Mouse (Mus musculus) neural tube, embryonic 14.5 days (tissue): ENCODE measurements at regions not wholly inside any gene's neighbourhood (a gene's known extent, or its start where the extent isn't known, plus 50 kb on each side); places are given as distances from the start of the nearest gene placed in this dataset.

ENCODE experiments used
- ATAC-seq: fragments of 200-750 bp; cut with Nextera tagmentation; 2 replicates; pipeline ENCODE4 v1.8.0; 2017; ENCODE audit warnings: low read depth, mild to moderate bottlenecking, moderate TSS enrichment, moderate library complexity
- H3K27ac ChIP-seq: fragments of 300-500 bp; sonication (generic); 2 replicates; pipeline ENCODE4 v1.5.1; 2014; ENCODE audit warnings: low read depth, mild to moderate bottlenecking, control low read depth, low read length, moderate library complexity, mixed read lengths
- H3K27me3 ChIP-seq: fragments of 300-500 bp; sonication (generic); 2 replicates; pipeline ENCODE4 v1.6.1; 2014; ENCODE audit warnings: low read length; ENCODE audit not compliant: control insufficient read depth, insufficient read depth
- H3K36me3 ChIP-seq: fragments of 300-500 bp; sonication (generic); 2 replicates; pipeline ENCODE4 v1.6.1; 2014; ENCODE audit warnings: low read length, mixed read lengths; ENCODE audit not compliant: control insufficient read depth, insufficient read depth
- H3K4me1 ChIP-seq: fragments of 300-500 bp; sonication (generic); 2 replicates; pipeline ENCODE4 v1.6.1; 2014; ENCODE audit warnings: low read length; ENCODE audit not compliant: control insufficient read depth, insufficient read depth
- H3K4me2 ChIP-seq: fragments of 300-500 bp; sonication (generic); 2 replicates; pipeline ENCODE4 v1.6.1; 2014; ENCODE audit warnings: mild to moderate bottlenecking, low read depth, low read length, control low read depth
- H3K4me3 ChIP-seq: fragments of 300-500 bp; sonication (generic); 2 replicates; pipeline ENCODE4 v1.5.1; 2014; ENCODE audit warnings: low read depth, low read length, control low read depth, mixed read lengths
- H3K9ac ChIP-seq: fragments of 300-500 bp; sonication (generic); replicated peaks from 2 replicates; pipeline ENCODE4 v1.6.1; 2014; ENCODE audit warnings: low read depth, mild to moderate bottlenecking, control low read depth, low read length, mixed read lengths
- H3K9me3 ChIP-seq: fragments of 300-500 bp; sonication (generic); 2 replicates; pipeline ENCODE4 v1.6.1; 2016; ENCODE audit warnings: low read length; ENCODE audit not compliant: control insufficient read depth
- WGBS: fragments of 180-500 bp; shearing (Covaris S2); extraction: QIAGEN DNeasy Blood & Tissue Kit; methylation state at CpG from one replicate; pipeline ENCODE4 v1.1.7; 2014; 5-methylcytosine and 5-hydroxymethylcytosine counted together

DNA sequence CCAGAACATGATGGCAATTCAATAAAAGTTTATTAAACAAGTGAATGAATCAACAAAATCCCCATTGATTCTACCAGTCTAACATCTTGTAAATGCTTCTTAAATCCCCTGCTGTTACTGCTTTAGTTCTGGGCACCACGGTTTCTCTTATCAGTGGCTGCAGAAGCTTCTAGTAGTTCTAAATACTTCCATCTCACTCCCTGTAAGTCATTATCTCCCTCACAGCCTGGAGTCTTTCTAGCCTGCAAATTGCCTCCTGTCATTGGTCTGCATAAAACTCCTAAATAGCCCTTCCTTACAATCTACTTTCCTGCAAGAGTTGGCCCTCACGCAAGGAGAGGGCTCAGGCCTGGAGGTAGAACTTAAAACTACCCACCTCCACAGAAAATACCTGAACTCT is 53.0 kb upstream of the Krr1 start:
- Histone ChIP-seq H3K9ac (no peak overlapping the region), H3K4me3 (no peak overlapping the region), H3K4me2 (no peak overlapping the region), H3K9me3 (no peaks in the 10 kb centered on the region), H3K36me3 (no peaks in the 10 kb centered on the region), H3K27ac (no peak overlapping the region), H3K27me3 (no peaks in the 10 kb centered on the region), H3K4me1 (peaks cover 2% of the 10 kb centered on the region)
- ATAC-seq, result no peak
- WGBS, result 81% methylated on average over 2 of the region's 2 CpGs

DNA sequence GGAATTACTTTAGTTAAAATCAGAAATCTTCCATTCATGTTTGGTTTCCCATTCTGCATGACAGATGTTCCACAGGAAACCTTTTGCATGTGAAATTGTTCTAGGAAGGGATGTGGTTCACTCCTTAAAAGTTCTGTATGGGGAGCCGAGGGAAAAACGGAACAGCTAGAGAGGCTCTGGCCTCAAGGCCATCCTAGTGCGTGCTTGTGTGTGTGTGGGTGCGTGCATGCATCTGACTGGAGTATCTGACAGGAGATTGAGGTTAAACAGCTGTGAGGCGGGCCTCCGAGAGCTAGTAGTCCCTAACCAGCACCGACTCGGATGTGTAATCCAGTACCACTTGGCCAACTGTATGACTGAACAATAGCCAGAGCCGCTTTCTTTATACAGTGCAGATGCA is 51.0 kb upstream of the Krr1 start:
- no peaks in the 10 kb centered on the region for H3K9me3 ChIP-seq
- no peak overlapping the region for H3K4me2 ChIP-seq
- no peak for ATAC-seq
- no peak overlapping the region for H3K4me3 ChIP-seq
- WGBS, result 89% methylated on average over 9 of the region's 9 CpGs
- H3K36me3 ChIP-seq, result no peaks in the 10 kb centered on the region
- no peak overlapping the region for H3K9ac ChIP-seq
- peaks cover 8% of the 10 kb centered on the region for H3K4me1 ChIP-seq
- no peaks in the 10 kb centered on the region for H3K27me3 ChIP-seq
- no peak overlapping the region for H3K27ac ChIP-seq
